Mouse (Mus musculus) kidney, postnatal 36 days (tissue): ENCODE results near the gene Gm10842.
"Not testable (repeated sequence)": the region's sequence is repeated elsewhere in the genome, so short reads cannot be mapped to it uniquely, and the experiment has no call there.

Experiments
- DNase-seq, 2 experiments: peaks; one replicate each; pipeline ENCODE4 v3.0.0; 2021 to 2022; ENCODE audit warnings: mixed read lengths in 2 of 2

The Gm10842 gene

GRCm38 (mm10) chr11:105146593-105146992, at the start of gene Gm10842:
Gm10842 (plus strand) TSS chr11:105146893.
- DNase-seq: no peak

GRCm38 (mm10) chr11:105112448-105112847, 34.2 kb upstream of the Gm10842 start:
- not testable (repeated sequence) for DNase-seq

GRCm38 (mm10) chr11:105117814-105118213, 28.9 kb upstream of the Gm10842 start:
- no peak for DNase-seq

GRCm38 (mm10) chr11:105120551-105121061, 26.1 kb upstream of the Gm10842 start:
- no peak for DNase-seq

- not testable (repeated sequence) for DNase-seq
Observed at GRCm38 (mm10) chr11:105121792-105122191, 24.9 kb upstream of the Gm10842 start.

- peak; percentile 86 to 88 for DNase-seq
Observed at GRCm38 (mm10) chr11:105123986-105124385, 22.7 kb upstream of the Gm10842 start.

GRCm38 (mm10) chr11:105125735-105126519, 20.8 kb upstream of the Gm10842 start, which contains the start of gene Mettl2:
Mettl2 (plus strand) TSS chr11:105126425.
- peak; percentile 86 to 93 for DNase-seq

- no peak for DNase-seq
Observed at GRCm38 (mm10) chr11:105126520-105127029, 20.1 kb upstream of the Gm10842 start.

- no peak for DNase-seq
Observed at GRCm38 (mm10) chr11:105135692-105136091, 11.0 kb upstream of the Gm10842 start.

- not testable (repeated sequence) for DNase-seq
Observed at GRCm38 (mm10) chr11:105137255-105137654, 9.4 kb upstream of the Gm10842 start.

- not testable (repeated sequence) for DNase-seq
Observed at GRCm38 (mm10) chr11:105140512-105140911, 6.2 kb upstream of the Gm10842 start.

GRCm38 (mm10) chr11:105141115-105141514, 5.6 kb upstream of the Gm10842 start:
- DNase-seq: no peak

- no peak for DNase-seq
Observed at GRCm38 (mm10) chr11:105143564-105143963, 3.1 kb upstream of the Gm10842 start.

GRCm38 (mm10) chr11:105144084-105144483, 2.6 kb upstream of the Gm10842 start:
- no peak for DNase-seq

- DNase-seq: peak; percentile 46 to 54
Observed at GRCm38 (mm10) chr11:105144508-105145210, 2.0 kb upstream of the Gm10842 start.

- no peak for DNase-seq
Observed at GRCm38 (mm10) chr11:105145211-105145610, 1.5 kb upstream of the Gm10842 start.

GRCm38 (mm10) chr11:105149353-105149752, 2.7 kb downstream of the Gm10842 start:
- DNase-seq: no peak

GRCm38 (mm10) chr11:105149766-105150165, 3.1 kb downstream of the Gm10842 start:
- DNase-seq: no peak

GRCm38 (mm10) chr11:105150691-105151090, 4.0 kb downstream of the Gm10842 start:
- no peak for DNase-seq

GRCm38 (mm10) chr11:105151226-105152016, 4.7 kb downstream of the Gm10842 start:
- no peak for DNase-seq

GRCm38 (mm10) chr11:105152017-105152300, 5.3 kb downstream of the Gm10842 start:
- DNase-seq: no peak

GRCm38 (mm10) chr11:105152357-105152899, 5.7 kb downstream of the Gm10842 start:
- no peak for DNase-seq
